Mouse (Mus musculus): ENCODE measurements at regions not wholly inside any gene's neighbourhood (a gene's known extent, or its start where the extent isn't known, plus 50 kb on each side); places are given as distances from the start of the nearest gene placed in this dataset.

DNA sequence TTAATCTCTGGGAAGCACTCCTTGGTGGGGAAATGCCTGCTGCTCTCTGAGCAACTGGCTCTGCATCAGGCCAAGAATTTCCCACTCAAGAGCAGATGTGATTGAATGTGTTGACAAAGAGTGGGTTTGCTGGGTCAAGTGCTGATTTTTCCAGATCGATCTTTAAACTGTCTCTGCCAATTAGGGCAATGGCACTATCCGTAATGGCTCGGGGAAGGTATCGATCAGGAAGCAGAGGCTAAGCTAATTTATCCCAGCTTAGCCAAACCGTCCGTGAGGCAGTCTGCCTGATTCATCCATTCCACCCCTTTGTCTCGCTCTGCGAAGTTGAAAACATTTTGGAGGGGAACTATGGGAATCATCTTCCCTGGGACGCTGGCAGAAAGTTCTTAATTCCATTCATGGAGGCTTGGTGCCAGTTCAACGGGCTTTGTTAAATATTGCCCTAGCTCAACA lies 291.9 kb upstream of the Lyplal1 start:
- TF ChIP-seq GATA1 (IDR thresholded peaks at IDR 0.05; ENCODE audit: borderline replicate concordance, low read length) (no peak), FLI1 (IDR thresholded peaks at IDR 0.05; ENCODE audit: low read length) (no peak)

Measured in megakaryocyte, embryonic 14.5 days (primary cell).